Mouse (Mus musculus) embryonic fibroblast, embryonic 13.5 days (primary cell): Measurements from ENCODE around the gene Selenop. TPM values are rescaled to one million over a fixed set of nuclear protein-coding genes. Genes with fewer than 3 reads are reported as not detected.

Experiments used
- H3K27ac ChIP-seq: 2 replicates; pipeline ENCODE4 v1.5.1; 2012; ENCODE audit warnings: low read length, control low read depth, inconsistent platforms; ENCODE audit not compliant: insufficient read depth
- H3K4me1 ChIP-seq: 2 replicates; pipeline ENCODE4 v1.6.1; 2011; ENCODE audit warnings: low read length; ENCODE audit not compliant: control insufficient read depth, insufficient read depth
- H3K4me3 ChIP-seq: 2 replicates; pipeline ENCODE4 v1.5.1; 2011; ENCODE audit warnings: mild to moderate bottlenecking, control low read depth, low read length; ENCODE audit not compliant: insufficient read depth
- CTCF ChIP-seq: IDR thresholded peaks from 2 replicates; pipeline ENCODE4 v1.5.1; 2011; ENCODE audit warnings: mild to moderate bottlenecking, control low read depth, low read length, moderate library complexity, borderline replicate concordance; ENCODE audit not compliant: insufficient read depth
- POLR2A ChIP-seq: IDR thresholded peaks from 2 replicates; pipeline ENCODE4 v1.6.1; 2011; ENCODE audit warnings: low read depth, mild to moderate bottlenecking, control low read depth, low read length, moderate library complexity
- polyA plus RNA-seq: library from polyadenylated mRNA; stranded (reverse); fragments of >200 nt; gene quantifications from 2 replicates; pipeline ENCODE4 v1.2.4, GENCODE M21; 2011; ENCODE audit warnings: low read depth; ENCODE audit not compliant: missing spikeins, insufficient read length

Gene Selenop
- polyA plus RNA-seq, 1 experiment = 38.9 TPM

- Histone ChIP-seq H3K4me3 (no peak overlapping the region), H3K27ac (peak overlapping the region; percentile 32), H3K4me1 (peaks cover 5% of the 10 kb centered on the region; the same call in 1 of the 2 replicates)
- TF ChIP-seq POLR2A = no peak
- TF ChIP-seq CTCF = no peak
Observed at GRCm38 (mm10) chr15:3300361-3301100, 32.2 kb downstream of the Selenop start.

GRCm38 (mm10) chr15:3303426-3303825, 35.1 kb downstream of the Selenop start, which contains the start of gene Ccdc152:
Gene Ccdc152, minus strand, starts transcription at chr15:3303526.
- no peak for TF ChIP-seq POLR2A
- no peak for TF ChIP-seq CTCF
- Histone ChIP-seq H3K4me1 (peaks cover 5% of the 10 kb centered on the region; the same call in 1 of the 2 replicates), H3K4me3 (no peak within 1 kb of the TSS), H3K27ac (no peak within 1 kb of the TSS)

GRCm38 (mm10) chr15:3309856-3310255, 41.5 kb downstream of the Selenop start:
- H3K4me3 ChIP-seq = no peak overlapping the region
- no peak overlapping the region for H3K27ac ChIP-seq
- no peak for TF ChIP-seq POLR2A
- H3K4me1 ChIP-seq = no peaks in the 10 kb centered on the region

GRCm38 (mm10) chr15:3312937-3313336, 44.6 kb downstream of the Selenop start:
- Histone ChIP-seq H3K4me3 (no peak overlapping the region), H3K27ac (no peak overlapping the region), H3K4me1 (no peaks in the 10 kb centered on the region)
- no peak for TF ChIP-seq POLR2A
- TF ChIP-seq CTCF = no peak

GRCm38 (mm10) chr15:3316617-3317016, 48.3 kb downstream of the Selenop start:
- H3K4me3 ChIP-seq = no peak overlapping the region
- H3K27ac ChIP-seq = no peak overlapping the region
- no peaks in the 10 kb centered on the region for H3K4me1 ChIP-seq
- TF ChIP-seq CTCF = no peak
- no peak for TF ChIP-seq POLR2A

- no peak overlapping the region for H3K4me3 ChIP-seq
- TF ChIP-seq POLR2A (no peak), CTCF (no peak)
- H3K27ac ChIP-seq = no peak overlapping the region
- no peaks in the 10 kb centered on the region for H3K4me1 ChIP-seq
Observed at GRCm38 (mm10) chr15:3319929-3320328, 51.6 kb downstream of the Selenop start.

GRCm38 (mm10) chr15:3323041-3323440, 54.7 kb downstream of the Selenop start:
- Histone ChIP-seq H3K27ac (no peak overlapping the region), H3K4me1 (no peaks in the 10 kb centered on the region), H3K4me3 (no peak overlapping the region)
- TF ChIP-seq CTCF = no peak
- no peak for TF ChIP-seq POLR2A

Other genes starting within 250 kb of the Selenop start
- 0.53 TPM in 1 of 2 replicates, not detected in the other for gene Ccdc152, start 35.0 kb downstream of the Selenop start, polyA plus RNA-seq